Mouse (Mus musculus) E14TG2a.4 (cell line): ENCODE data around the gene Pacrg.
A peak's percentile ranks its signal among the peaks of the same experiment; 100 is the strongest.

Experiments
- H3K27me3 ChIP-seq: 2 replicates; pipeline ENCODE4 v1.6.1; 2014; ENCODE audit warnings: low read length, control low read depth; ENCODE audit not compliant: insufficient read depth
- H3K36me3 ChIP-seq: 2 replicates; pipeline ENCODE4 v1.6.1; 2014; ENCODE audit warnings: low read length, control low read depth; ENCODE audit not compliant: insufficient read depth
- H3K4me1 ChIP-seq: replicated peaks from 2 replicates; pipeline ENCODE4 v1.6.1; 2014; ENCODE audit warnings: low read depth, low read length, control low read depth
- H3K4me3 ChIP-seq: replicated peaks from 2 replicates; pipeline ENCODE4 v1.5.1; 2014; ENCODE audit warnings: mild to moderate bottlenecking, low read length
- H3K9me3 ChIP-seq: 2 replicates; pipeline ENCODE4 v1.6.1; 2014; ENCODE audit warnings: low read length, control low read depth
- CTCF ChIP-seq: conservative IDR thresholded peaks from 2 replicates; pipeline ENCODE4 v1.5.1; 2014; ENCODE audit warnings: low read length
- NANOG ChIP-seq: IDR thresholded peaks from 2 replicates; pipeline ENCODE4 v1.6.1; 2014; ENCODE audit warnings: borderline replicate concordance, low read length, mixed read lengths
- POU5F1 ChIP-seq: IDR thresholded peaks from 2 replicates; pipeline ENCODE4 v1.6.1; 2014; ENCODE audit warnings: low read length, borderline replicate concordance

Gene Pacrg

GRCm38 (mm10) chr17:10597741-10598140, 242.4 kb downstream of the Pacrg start:
- Histone ChIP-seq H3K9me3 (peaks cover 19% of the 10 kb centered on the region; the same call in 1 of the 2 replicates), H3K27me3 (no peaks in the 10 kb centered on the region), H3K36me3 (no peaks in the 10 kb centered on the region), H3K4me3 (no peak overlapping the region), H3K4me1 (no peaks in the 10 kb centered on the region)
- TF ChIP-seq POU5F1 (no peak), CTCF (no peak), NANOG (no peak)

GRCm38 (mm10) chr17:10589604-10590003, 250.5 kb downstream of the Pacrg start:
- TF ChIP-seq CTCF (no peak), NANOG (no peak), POU5F1 (no peak)

GRCm38 (mm10) chr17:10588922-10589400, 251.2 kb downstream of the Pacrg start:
- no peak overlapping the region for H3K4me3 ChIP-seq
- H3K27me3 ChIP-seq, result no peaks in the 10 kb centered on the region
- no peaks in the 10 kb centered on the region for H3K36me3 ChIP-seq
- H3K9me3 ChIP-seq, result peaks cover 13% of the 10 kb centered on the region; the same call in 1 of the 2 replicates
- H3K4me1 ChIP-seq, result peaks cover 3% of the 10 kb centered on the region; the same call in 1 of the 2 replicates
- TF ChIP-seq CTCF, result no peak
- TF ChIP-seq POU5F1, result no peak
- no peak for TF ChIP-seq NANOG

More at GRCm38 (mm10) chr17:10589604-10590003, 250.5 kb downstream of the Pacrg start:
- Histone ChIP-seq H3K27me3 (no peaks in the 10 kb centered on the region), H3K9me3 (peaks cover 17% of the 10 kb centered on the region; the same call in 1 of the 2 replicates), H3K4me1 (peaks cover 3% of the 10 kb centered on the region; the same call in 1 of the 2 replicates), H3K4me3 (no peak overlapping the region), H3K36me3 (no peaks in the 10 kb centered on the region)

GRCm38 (mm10) chr17:10583301-10583700, 256.8 kb downstream of the Pacrg start:
- Histone ChIP-seq H3K9me3 (no peaks in the 10 kb centered on the region), H3K4me1 (peaks cover 3% of the 10 kb centered on the region; the same call in 1 of the 2 replicates), H3K4me3 (no peak overlapping the region), H3K27me3 (no peaks in the 10 kb centered on the region), H3K36me3 (no peaks in the 10 kb centered on the region)
- TF ChIP-seq POU5F1, result no peak
- no peak for TF ChIP-seq CTCF
- no peak for TF ChIP-seq NANOG

- no peaks in the 10 kb centered on the region for H3K4me1 ChIP-seq
- H3K4me3 ChIP-seq, result no peak overlapping the region
- no peaks in the 10 kb centered on the region for H3K36me3 ChIP-seq
- no peaks in the 10 kb centered on the region for H3K9me3 ChIP-seq
- no peak for TF ChIP-seq POU5F1
- TF ChIP-seq CTCF, result no peak
- no peak for TF ChIP-seq NANOG
- no peaks in the 10 kb centered on the region for H3K27me3 ChIP-seq
Measured at GRCm38 (mm10) chr17:10575306-10575705, 264.8 kb downstream of the Pacrg start.

- TF ChIP-seq POU5F1 (no peak), CTCF (no peak), NANOG (no peak)
- no peaks in the 10 kb centered on the region for H3K36me3 ChIP-seq
Measured at GRCm38 (mm10) chr17:10572436-10572835, 267.7 kb downstream of the Pacrg start.

GRCm38 (mm10) chr17:10569270-10569669, 270.8 kb downstream of the Pacrg start:
- no peak overlapping the region for H3K4me3 ChIP-seq
- peaks cover 35% of the 10 kb centered on the region for H3K4me1 ChIP-seq
- no peaks in the 10 kb centered on the region for H3K9me3 ChIP-seq
- TF ChIP-seq POU5F1 (no peak), CTCF (no peak), NANOG (no peak)
- H3K36me3 ChIP-seq, result no peaks in the 10 kb centered on the region
- H3K27me3 ChIP-seq, result no peaks in the 10 kb centered on the region

More at GRCm38 (mm10) chr17:10572436-10572835, 267.7 kb downstream of the Pacrg start:
- Histone ChIP-seq H3K4me3 (no peak overlapping the region), H3K9me3 (no peaks in the 10 kb centered on the region), H3K27me3 (no peaks in the 10 kb centered on the region), H3K4me1 (peaks cover 22% of the 10 kb centered on the region)

GRCm38 (mm10) chr17:10567411-10567810, 272.7 kb downstream of the Pacrg start:
- H3K4me3 ChIP-seq, result no peak overlapping the region
- no peaks in the 10 kb centered on the region for H3K27me3 ChIP-seq
- no peaks in the 10 kb centered on the region for H3K9me3 ChIP-seq
- H3K36me3 ChIP-seq, result no peaks in the 10 kb centered on the region
- H3K4me1 ChIP-seq, result peaks cover 35% of the 10 kb centered on the region
- no peak for TF ChIP-seq CTCF
- TF ChIP-seq NANOG, result no peak
- 0 out of 2 replicates have a peak, but pooled peaks have one; percentile 15 for TF ChIP-seq POU5F1

GRCm38 (mm10) chr17:10564191-10564590, 275.9 kb downstream of the Pacrg start:
- no peaks in the 10 kb centered on the region for H3K27me3 ChIP-seq

More at GRCm38 (mm10) chr17:10564191-10564590, 275.9 kb downstream of the Pacrg start:
- Histone ChIP-seq H3K36me3 (no peaks in the 10 kb centered on the region), H3K9me3 (no peaks in the 10 kb centered on the region), H3K4me3 (no peak overlapping the region), H3K4me1 (peaks cover 30% of the 10 kb centered on the region)
- TF ChIP-seq CTCF (no peak), NANOG (no peak), POU5F1 (no peak)
